Mouse (Mus musculus) forebrain, embryonic 11.5 days (tissue): ENCODE data around the gene Nectin1. TPM values are rescaled to one million over a fixed set of nuclear protein-coding genes. Genes with fewer than 3 reads are reported as not detected.
A peak's percentile ranks its signal among the peaks of the same experiment; 100 is the strongest.

Source experiments
- ATAC-seq: fragments of 200-750 bp; cut with Nextera tagmentation; replicated peaks from 2 replicates; pipeline ENCODE4 v1.8.0; 2017; ENCODE audit warnings: moderate TSS enrichment; ENCODE audit not compliant: low FRiP score
- DNase-seq: peaks from one replicate; pipeline ENCODE4 v3.0.0-alpha.2; 2017; ENCODE audit warnings: low spot score
- H3K27ac ChIP-seq: fragments of 300-500 bp; sonication (generic); 2 replicates; pipeline ENCODE4 v1.5.1; 2014; ENCODE audit warnings: low read depth, low read length
- H3K27me3 ChIP-seq: fragments of 300-500 bp; sonication (generic); 2 replicates; pipeline ENCODE4 v1.6.1; 2014; ENCODE audit warnings: mild to moderate bottlenecking, low read length, mixed read lengths; ENCODE audit not compliant: control insufficient read depth, insufficient read depth
- H3K36me3 ChIP-seq: fragments of 300-500 bp; sonication (generic); 2 replicates; pipeline ENCODE4 v1.6.1; 2014; ENCODE audit warnings: mild to moderate bottlenecking, low read length, moderate library complexity, mixed read lengths; ENCODE audit not compliant: control insufficient read depth, insufficient read depth
- H3K4me1 ChIP-seq: fragments of 300-500 bp; sonication (generic); replicated peaks from 2 replicates; pipeline ENCODE4 v1.6.1; 2014; ENCODE audit warnings: low read length, mixed read lengths; ENCODE audit not compliant: control insufficient read depth, insufficient read depth
- H3K4me2 ChIP-seq: fragments of 300-500 bp; sonication (generic); 2 replicates; pipeline ENCODE4 v1.6.1; 2014; ENCODE audit warnings: low read depth, mild to moderate bottlenecking, low read length, moderate library complexity, mixed read lengths; ENCODE audit not compliant: severe bottlenecking
- H3K4me3 ChIP-seq: fragments of 300-500 bp; sonication (generic); 2 replicates; pipeline ENCODE4 v1.5.1; 2014; ENCODE audit warnings: low read depth, low read length
- H3K9ac ChIP-seq: fragments of 300-500 bp; sonication (generic); 2 replicates; pipeline ENCODE4 v1.6.1; 2014; ENCODE audit warnings: low read length
- H3K9me3 ChIP-seq: fragments of 300-500 bp; sonication (generic); 2 replicates; pipeline ENCODE4 v1.6.1; 2016; ENCODE audit warnings: low read length, mixed read lengths; ENCODE audit not compliant: control insufficient read depth
- WGBS: fragments of 180-500 bp; shearing (Covaris S2); extraction: QIAGEN DNeasy Blood & Tissue Kit; methylation state at CpG from one replicate; pipeline ENCODE4 v1.1.7; 2014; 5-methylcytosine and 5-hydroxymethylcytosine counted together
- polyA plus RNA-seq: library from polyadenylated mRNA; unstranded; fragments of >200 nt; fragmentation: Nextera tagmentation; extraction: Ambion mirVana; gene quantifications from 2 replicates; pipeline ENCODE4 v1.2.1, GENCODE M21; 2014

Nectin1 gene
- polyA plus RNA-seq, 1 experiment from 2014 or later = 12.4 TPM

GRCm38 (mm10) chr9:43761941-43762340 lies 18.2 kb downstream of the Nectin1 start:
- Histone ChIP-seq H3K9me3 (no peaks in the 10 kb centered on the region), H3K36me3 (no peaks in the 10 kb centered on the region), H3K4me2 (no peak overlapping the region), H3K9ac (peak overlapping the region; percentile 32; the same call in 1 of the 2 replicates), H3K4me1 (peaks cover 20% of the 10 kb centered on the region), H3K27ac (peak overlapping the region; percentile 72), H3K27me3 (no peaks in the 10 kb centered on the region), H3K4me3 (no peak overlapping the region)
- DNase-seq = no peak
- WGBS = 78% methylated on average over 3 of the region's 3 CpGs
- no peak for ATAC-seq

GRCm38 (mm10) chr9:43765419-43766179 lies 21.8 kb downstream of the Nectin1 start:
- H3K27ac ChIP-seq = no peak overlapping the region
- H3K9me3 ChIP-seq = no peaks in the 10 kb centered on the region
- 68% methylated on average over 14 of the region's 14 CpGs for WGBS
- ATAC-seq = no peak
- no peaks in the 10 kb centered on the region for H3K27me3 ChIP-seq
- H3K4me2 ChIP-seq = no peak overlapping the region
- H3K4me1 ChIP-seq = peaks cover 27% of the 10 kb centered on the region
- DNase-seq = no peak
- H3K4me3 ChIP-seq = no peak overlapping the region
- H3K9ac ChIP-seq = no peak overlapping the region
- no peaks in the 10 kb centered on the region for H3K36me3 ChIP-seq

DNA sequence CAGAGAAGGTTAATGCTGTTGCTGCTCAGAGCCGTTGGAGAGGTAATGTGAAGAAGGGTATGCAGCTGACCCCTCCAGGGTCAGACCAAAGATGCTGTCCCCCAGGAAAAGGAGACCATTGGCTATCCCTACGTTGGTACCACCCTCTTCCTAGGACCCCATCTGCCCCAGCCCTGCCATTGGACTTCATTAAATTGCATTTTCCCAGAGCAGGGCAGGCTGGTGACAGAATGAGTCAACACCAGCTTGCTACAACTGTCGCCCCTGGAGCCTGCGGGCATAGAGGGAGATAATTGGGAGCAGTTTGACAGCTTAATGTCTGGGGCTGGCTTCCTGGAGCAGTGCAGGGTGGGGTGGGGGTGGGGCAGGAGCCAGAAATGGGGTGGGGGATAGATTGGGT lies 25.0 kb downstream of the Nectin1 start:
- Histone ChIP-seq H3K4me1 (peaks cover 16% of the 10 kb centered on the region), H3K4me3 (no peak overlapping the region), H3K4me2 (no peak overlapping the region), H3K27me3 (no peaks in the 10 kb centered on the region), H3K9ac (no peak overlapping the region), H3K9me3 (no peaks in the 10 kb centered on the region), H3K27ac (no peak overlapping the region), H3K36me3 (no peaks in the 10 kb centered on the region)
- WGBS = 43% methylated on average over 4 of the region's 4 CpGs
- ATAC-seq = peak; percentile 71
- DNase-seq = peak; percentile 64

- no peak overlapping the region for H3K9ac ChIP-seq
- H3K27ac ChIP-seq = no peak overlapping the region
- no peak for ATAC-seq
- peaks cover 18% of the 10 kb centered on the region for H3K4me1 ChIP-seq
- no peaks in the 10 kb centered on the region for H3K27me3 ChIP-seq
- no peak for DNase-seq
- H3K4me3 ChIP-seq = no peak overlapping the region
- H3K9me3 ChIP-seq = no peaks in the 10 kb centered on the region
- 79% methylated on average over 7 of the region's 7 CpGs for WGBS
- H3K36me3 ChIP-seq = no peaks in the 10 kb centered on the region
- no peak overlapping the region for H3K4me2 ChIP-seq
Observed at GRCm38 (mm10) chr9:43769228-43769627, 25.4 kb downstream of the Nectin1 start.

- Histone ChIP-seq H3K9me3 (no peaks in the 10 kb centered on the region), H3K4me1 (peaks cover 18% of the 10 kb centered on the region), H3K4me2 (no peak overlapping the region), H3K27ac (no peak overlapping the region), H3K4me3 (no peak overlapping the region), H3K27me3 (no peaks in the 10 kb centered on the region), H3K9ac (no peak overlapping the region), H3K36me3 (no peaks in the 10 kb centered on the region)
- DNase-seq (no peak), ATAC-seq (no peak)
- WGBS = 84% methylated on average over 4 of the region's 4 CpGs
Observed at GRCm38 (mm10) chr9:43769940-43770339, 26.2 kb downstream of the Nectin1 start.

DNA sequence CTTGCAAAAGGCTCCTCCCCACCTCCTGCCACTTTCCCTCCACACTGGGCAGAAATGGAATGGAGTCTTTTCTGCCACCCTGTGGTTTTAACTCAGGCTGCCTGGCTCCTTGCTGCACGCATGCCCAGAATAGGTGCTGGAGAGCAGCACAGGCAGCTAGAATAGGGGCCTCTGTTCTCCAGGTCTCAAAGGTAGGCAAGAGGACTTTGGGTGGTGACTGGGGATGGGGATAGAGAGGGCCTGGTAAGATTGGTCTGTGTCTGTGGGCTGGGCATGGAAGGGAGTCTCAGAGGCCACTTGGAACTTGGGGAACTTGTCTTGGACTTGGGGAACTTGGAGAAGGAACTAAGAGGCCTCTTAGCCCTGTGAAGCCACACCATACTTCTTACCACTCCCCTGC lies 27.3 kb downstream of the Nectin1 start:
- Histone ChIP-seq H3K36me3 (no peaks in the 10 kb centered on the region), H3K27ac (no peak overlapping the region), H3K27me3 (no peaks in the 10 kb centered on the region), H3K9ac (no peak overlapping the region), H3K4me2 (no peak overlapping the region), H3K9me3 (no peaks in the 10 kb centered on the region), H3K4me3 (no peak overlapping the region), H3K4me1 (peaks cover 20% of the 10 kb centered on the region)
- 89% methylated on average over 1 of the region's 1 CpGs for WGBS
- ATAC-seq = no peak
- DNase-seq = no peak

DNA sequence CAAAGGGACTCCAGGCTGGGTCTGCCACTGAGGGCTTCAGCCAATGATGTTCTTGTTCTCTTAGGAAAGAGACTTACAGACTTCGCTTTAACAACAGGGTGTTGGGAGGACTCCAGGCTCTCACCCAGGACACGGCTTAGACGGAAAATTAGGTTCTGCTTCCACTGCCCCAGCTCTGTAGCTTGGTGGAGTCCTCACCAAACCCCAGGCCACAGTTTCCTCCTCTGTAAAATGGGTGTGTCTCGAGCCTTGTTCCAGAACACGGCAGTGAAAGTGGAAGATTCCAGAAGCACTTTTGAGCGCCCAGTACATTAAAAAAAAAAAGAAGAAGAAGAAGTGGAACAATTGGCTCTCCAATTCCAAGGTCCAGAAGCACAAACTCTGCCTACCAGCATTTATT lies 28.7 kb downstream of the Nectin1 start:
- ATAC-seq = no peak
- Histone ChIP-seq H3K27ac (no peak overlapping the region), H3K9me3 (no peaks in the 10 kb centered on the region), H3K4me3 (no peak overlapping the region), H3K27me3 (no peaks in the 10 kb centered on the region), H3K36me3 (no peaks in the 10 kb centered on the region), H3K4me2 (no peak overlapping the region), H3K4me1 (peaks cover 18% of the 10 kb centered on the region), H3K9ac (no peak overlapping the region)
- 81% methylated on average over 6 of the region's 6 CpGs for WGBS
- no peak for DNase-seq

GRCm38 (mm10) chr9:43773521-43773920 lies 29.7 kb downstream of the Nectin1 start:
- no peak for DNase-seq
- peaks cover 14% of the 10 kb centered on the region for H3K4me1 ChIP-seq
- H3K4me3 ChIP-seq = no peak overlapping the region
- no peaks in the 10 kb centered on the region for H3K36me3 ChIP-seq
- H3K27ac ChIP-seq = no peak overlapping the region
- H3K4me2 ChIP-seq = no peak overlapping the region
- no peak overlapping the region for H3K9ac ChIP-seq
- no peak for ATAC-seq
- H3K9me3 ChIP-seq = no peaks in the 10 kb centered on the region
- no peaks in the 10 kb centered on the region for H3K27me3 ChIP-seq
- 72% methylated on average over 2 of the region's 2 CpGs for WGBS

- DNase-seq = no peak
- no peak for ATAC-seq
- Histone ChIP-seq H3K9me3 (no peaks in the 10 kb centered on the region), H3K27ac (no peak overlapping the region), H3K36me3 (no peaks in the 10 kb centered on the region), H3K4me1 (peaks cover 10% of the 10 kb centered on the region; the same call in 1 of the 2 replicates), H3K4me2 (no peak overlapping the region), H3K4me3 (no peak overlapping the region), H3K27me3 (no peaks in the 10 kb centered on the region), H3K9ac (no peak overlapping the region)
- WGBS = 79% methylated on average over 5 of the region's 5 CpGs
Observed at GRCm38 (mm10) chr9:43774427-43774826, 30.6 kb downstream of the Nectin1 start.
